Mouse (Mus musculus) midbrain, embryonic 15.5 days (tissue): ENCODE data around the gene Rnf111. TPM values are rescaled to one million over a fixed set of nuclear protein-coding genes. Genes with fewer than 3 reads are reported as not detected.
A peak's percentile ranks its signal among the peaks of the same experiment; 100 is the strongest.

ENCODE experiments used
- ATAC-seq: fragments of 200-750 bp; cut with Nextera tagmentation; replicated peaks from 2 replicates; pipeline ENCODE4 v1.8.0; 2017; ENCODE audit warnings: moderate TSS enrichment
- H3K27ac ChIP-seq: fragments of 300-500 bp; sonication (generic); 2 replicates; pipeline ENCODE4 v1.5.1; 2015; ENCODE audit warnings: mild to moderate bottlenecking, inconsistent platforms
- H3K27me3 ChIP-seq: fragments of 300-500 bp; sonication (generic); replicated peaks from 2 replicates; pipeline ENCODE4 v1.6.1; 2015; ENCODE audit warnings: inconsistent platforms
- H3K36me3 ChIP-seq: fragments of 300-500 bp; sonication (generic); replicated peaks from 2 replicates; pipeline ENCODE4 v1.6.1; 2015; ENCODE audit warnings: inconsistent platforms
- H3K4me1 ChIP-seq: fragments of 300-500 bp; sonication (generic); 2 replicates; pipeline ENCODE4 v1.6.1; 2015; ENCODE audit warnings: inconsistent platforms
- H3K4me2 ChIP-seq: fragments of 300-500 bp; sonication (generic); 2 replicates; pipeline ENCODE4 v1.6.1; 2015; ENCODE audit warnings: inconsistent platforms, mild to moderate bottlenecking, moderate library complexity
- H3K4me3 ChIP-seq: fragments of 300-500 bp; sonication (generic); 2 replicates; pipeline ENCODE4 v1.5.1; 2015; ENCODE audit warnings: mild to moderate bottlenecking, inconsistent platforms
- H3K9ac ChIP-seq: fragments of 300-500 bp; sonication (generic); 2 replicates; pipeline ENCODE4 v1.6.1; 2015; ENCODE audit warnings: mild to moderate bottlenecking, inconsistent platforms
- H3K9me3 ChIP-seq: fragments of 300-500 bp; sonication (generic); 2 replicates; pipeline ENCODE4 v1.6.1; 2016; ENCODE audit warnings: inconsistent platforms
- WGBS: fragments of 180-500 bp; shearing (Covaris S2); methylation state at CpG from one replicate; pipeline ENCODE4 v1.1.7; 2015; ENCODE audit warnings: mixed read lengths; 5-methylcytosine and 5-hydroxymethylcytosine counted together
- polyA plus RNA-seq: library from polyadenylated mRNA; unstranded; fragments of >200 nt; fragmentation: Nextera tagmentation; extraction: Ambion mirVana; gene quantifications from 2 replicates; pipeline ENCODE4 v1.2.1, GENCODE M21; 2015

The Rnf111 gene
- polyA plus RNA-seq, 1 experiment from 2014 or later, result 38.3 TPM

DNA sequence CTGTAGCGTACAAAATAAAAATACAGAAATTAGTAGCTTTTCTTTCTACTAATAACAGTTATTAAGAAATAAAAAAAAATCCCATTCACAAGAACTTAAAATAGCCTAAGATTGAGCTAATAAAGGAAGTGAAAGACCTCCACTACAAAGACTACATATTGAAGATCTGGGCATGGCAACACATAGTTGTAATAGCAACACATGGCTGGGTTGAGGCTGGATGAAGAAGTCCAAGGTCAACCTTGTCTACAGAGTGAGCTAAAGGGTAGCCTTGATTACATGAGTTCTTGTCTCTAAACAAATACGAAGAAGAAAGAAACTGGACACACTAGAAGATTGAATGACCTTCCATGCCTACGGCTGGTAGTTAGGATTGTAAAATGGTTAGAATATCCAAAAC, 20.3 kb upstream of the Rnf111 start:
- Histone ChIP-seq H3K4me2 (no peak overlapping the region), H3K9ac (no peak overlapping the region), H3K36me3 (no peaks in the 10 kb centered on the region), H3K27me3 (no peaks in the 10 kb centered on the region), H3K27ac (no peak overlapping the region), H3K9me3 (no peaks in the 10 kb centered on the region), H3K4me3 (no peak overlapping the region), H3K4me1 (no peaks in the 10 kb centered on the region)
- 94% methylated on average over 3 of the region's 3 CpGs for WGBS
- ATAC-seq, result no peak

DNA sequence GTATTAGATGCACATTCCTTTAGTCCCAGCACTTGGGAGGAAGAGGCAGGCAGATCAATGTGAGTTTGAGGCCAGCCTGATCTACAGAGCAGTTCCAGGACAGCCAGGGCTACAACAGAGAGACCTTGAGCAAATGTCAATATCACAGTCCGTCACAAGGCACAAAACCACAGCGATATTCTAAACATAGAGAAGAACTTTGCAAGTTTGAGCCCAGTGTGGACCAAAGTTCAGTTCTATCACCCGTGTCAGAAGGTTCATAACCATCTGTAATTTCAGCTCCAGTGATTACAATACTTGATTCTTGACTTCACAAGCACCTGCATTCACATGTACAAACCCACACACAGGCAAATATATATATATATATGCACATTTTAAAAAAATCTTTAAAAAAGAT, 17.1 kb upstream of the Rnf111 start:
- Histone ChIP-seq H3K4me3 (no peak overlapping the region), H3K36me3 (no peaks in the 10 kb centered on the region), H3K4me1 (no peaks in the 10 kb centered on the region), H3K27me3 (no peaks in the 10 kb centered on the region), H3K9ac (no peak overlapping the region), H3K27ac (no peak overlapping the region), H3K9me3 (no peaks in the 10 kb centered on the region), H3K4me2 (no peak overlapping the region)
- WGBS, result 79% methylated on average over 3 of the region's 3 CpGs
- ATAC-seq, result no peak

DNA sequence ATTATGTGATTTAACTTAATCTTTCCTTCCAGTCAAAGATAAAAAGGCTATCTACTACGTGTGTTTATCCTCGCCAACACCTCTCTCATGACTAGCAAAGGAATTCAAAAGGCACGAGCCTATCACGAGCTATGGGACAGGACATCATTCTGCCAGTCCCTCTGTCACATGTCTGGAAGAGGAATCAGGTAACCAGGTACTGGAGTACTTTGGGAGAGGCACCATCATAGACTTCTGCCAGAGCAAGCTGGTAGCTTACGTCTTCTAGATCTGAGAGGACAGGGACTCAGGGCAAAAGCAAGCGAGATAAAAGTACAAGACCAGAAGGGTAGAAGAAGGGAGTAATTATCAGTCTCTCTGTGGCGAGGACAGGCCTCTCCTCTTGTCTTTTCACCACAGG, 8.2 kb upstream of the Rnf111 start:
- Histone ChIP-seq H3K9ac (no peak overlapping the region), H3K27ac (no peak overlapping the region), H3K4me2 (no peak overlapping the region), H3K4me1 (no peaks in the 10 kb centered on the region), H3K27me3 (no peaks in the 10 kb centered on the region), H3K36me3 (no peaks in the 10 kb centered on the region), H3K4me3 (no peak overlapping the region), H3K9me3 (no peaks in the 10 kb centered on the region)
- ATAC-seq, result no peak
- WGBS, result 81% methylated on average over 7 of the region's 7 CpGs

DNA sequence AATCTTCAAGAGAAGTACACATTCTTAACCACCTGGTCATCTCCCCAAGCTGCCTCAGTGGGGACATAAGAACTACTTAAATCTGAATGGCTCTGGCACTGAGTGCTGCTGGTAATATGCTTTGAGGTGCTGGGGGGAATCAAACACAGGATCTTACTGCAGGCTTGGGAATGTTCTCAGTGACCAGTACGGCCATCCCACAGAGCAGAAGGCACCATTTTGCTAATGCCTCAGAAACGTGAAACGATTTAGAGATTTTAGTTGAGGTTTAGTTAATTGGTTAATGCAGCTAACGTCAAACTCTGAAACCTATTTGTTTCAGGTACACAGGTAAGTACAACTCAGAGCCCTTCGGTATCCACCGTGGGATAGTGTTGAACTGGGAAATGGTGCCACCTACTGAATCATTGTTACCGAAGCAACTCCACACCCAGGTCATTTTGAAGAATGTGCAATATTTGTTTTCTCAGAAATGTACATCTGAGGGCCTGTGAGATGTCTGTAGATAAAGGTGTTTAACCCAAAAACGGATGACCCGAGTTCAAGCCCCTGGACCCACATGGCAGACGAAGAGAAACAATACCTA, 7.6 kb upstream of the Rnf111 start:
- 69% methylated on average over 10 of the region's 10 CpGs for WGBS
- Histone ChIP-seq H3K4me2 (no peak overlapping the region), H3K9me3 (no peaks in the 10 kb centered on the region), H3K27me3 (no peaks in the 10 kb centered on the region), H3K9ac (no peak overlapping the region), H3K27ac (no peak overlapping the region), H3K36me3 (no peaks in the 10 kb centered on the region), H3K4me3 (no peak overlapping the region), H3K4me1 (no peaks in the 10 kb centered on the region)
- no peak for ATAC-seq

DNA sequence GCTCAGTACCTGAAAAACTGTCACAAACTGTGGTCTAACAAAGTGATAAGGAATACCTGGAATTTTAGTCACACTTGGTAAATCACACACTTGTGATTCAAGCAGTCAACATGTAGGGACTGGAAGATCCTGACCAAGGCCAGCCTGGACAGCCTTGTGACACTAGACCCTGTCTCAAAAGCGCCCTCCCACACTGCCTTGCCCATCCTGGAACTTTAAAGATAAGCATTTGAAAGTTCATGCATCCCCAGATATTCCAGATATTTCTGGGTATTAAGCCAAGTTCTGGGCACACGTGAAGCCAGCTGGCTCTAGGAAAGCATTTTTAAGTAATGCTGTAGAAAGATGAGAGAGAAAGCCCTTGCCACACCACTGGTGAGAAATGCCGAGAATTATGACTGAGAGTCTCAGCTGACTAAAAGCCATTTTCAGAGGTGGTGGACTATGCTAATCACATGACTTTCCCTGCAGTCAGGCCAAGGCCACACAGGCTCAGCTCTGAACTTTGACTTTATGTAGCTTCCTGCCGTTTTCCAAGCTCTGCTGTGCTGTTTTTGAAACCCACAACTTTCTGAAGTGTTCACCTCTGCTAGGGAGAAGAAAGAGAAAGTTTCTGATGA, 6.5 kb upstream of the Rnf111 start:
- Histone ChIP-seq H3K9ac (no peak overlapping the region), H3K4me1 (no peaks in the 10 kb centered on the region), H3K9me3 (no peaks in the 10 kb centered on the region), H3K4me3 (no peak overlapping the region), H3K4me2 (no peak overlapping the region), H3K27ac (no peak overlapping the region), H3K27me3 (no peaks in the 10 kb centered on the region), H3K36me3 (no peaks in the 10 kb centered on the region)
- WGBS, result 81% methylated on average over 4 of the region's 4 CpGs
- ATAC-seq, result no peak

DNA sequence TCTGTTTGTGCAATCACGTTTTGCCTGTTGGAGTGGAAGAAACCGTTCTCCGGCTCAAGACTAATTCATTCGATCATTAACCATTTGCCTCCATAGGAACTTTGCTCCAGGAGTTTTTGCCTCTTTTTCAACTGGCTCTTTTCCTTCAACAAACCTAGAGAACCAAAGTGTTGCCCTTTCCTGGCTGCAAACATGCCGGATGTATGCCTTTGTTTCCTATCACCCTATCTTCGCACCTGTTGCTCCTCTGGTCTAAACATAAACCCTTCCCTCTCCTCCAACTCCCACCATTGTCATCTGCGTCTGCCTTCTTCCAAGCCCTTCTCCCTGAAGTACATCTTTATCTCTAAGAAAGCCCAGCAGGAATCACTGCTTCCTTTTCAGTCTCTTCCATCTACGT, 3.3 kb upstream of the Rnf111 start:
- Histone ChIP-seq H3K27ac (no peak overlapping the region), H3K9me3 (no peaks in the 10 kb centered on the region), H3K4me1 (peaks cover 12% of the 10 kb centered on the region), H3K36me3 (no peaks in the 10 kb centered on the region), H3K9ac (no peak overlapping the region), H3K4me2 (no peak overlapping the region), H3K27me3 (no peaks in the 10 kb centered on the region), H3K4me3 (no peak overlapping the region)
- no peak for ATAC-seq
- 83% methylated on average over 8 of the region's 8 CpGs for WGBS

DNA sequence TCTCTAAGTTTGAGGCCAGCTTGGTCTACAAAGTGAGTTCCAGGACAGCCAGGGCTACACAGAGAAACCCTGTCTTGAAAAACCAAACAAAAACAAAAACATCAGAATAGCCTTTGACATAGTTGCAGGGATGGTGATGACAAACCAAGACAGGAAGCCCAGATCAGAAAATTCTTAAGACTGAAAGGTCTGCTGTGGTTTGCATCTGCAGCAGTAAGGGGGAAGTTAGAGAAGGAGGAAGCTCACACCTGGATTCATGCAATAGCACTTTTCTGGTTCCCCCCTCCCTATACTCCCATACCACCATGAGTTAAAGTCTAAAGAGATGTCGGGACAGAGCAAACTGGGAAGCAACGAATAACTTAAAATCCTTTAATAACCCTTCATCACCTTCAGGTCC, 2.7 kb upstream of the Rnf111 start:
- WGBS, result 70% methylated on average over 2 of the region's 2 CpGs

DNA sequence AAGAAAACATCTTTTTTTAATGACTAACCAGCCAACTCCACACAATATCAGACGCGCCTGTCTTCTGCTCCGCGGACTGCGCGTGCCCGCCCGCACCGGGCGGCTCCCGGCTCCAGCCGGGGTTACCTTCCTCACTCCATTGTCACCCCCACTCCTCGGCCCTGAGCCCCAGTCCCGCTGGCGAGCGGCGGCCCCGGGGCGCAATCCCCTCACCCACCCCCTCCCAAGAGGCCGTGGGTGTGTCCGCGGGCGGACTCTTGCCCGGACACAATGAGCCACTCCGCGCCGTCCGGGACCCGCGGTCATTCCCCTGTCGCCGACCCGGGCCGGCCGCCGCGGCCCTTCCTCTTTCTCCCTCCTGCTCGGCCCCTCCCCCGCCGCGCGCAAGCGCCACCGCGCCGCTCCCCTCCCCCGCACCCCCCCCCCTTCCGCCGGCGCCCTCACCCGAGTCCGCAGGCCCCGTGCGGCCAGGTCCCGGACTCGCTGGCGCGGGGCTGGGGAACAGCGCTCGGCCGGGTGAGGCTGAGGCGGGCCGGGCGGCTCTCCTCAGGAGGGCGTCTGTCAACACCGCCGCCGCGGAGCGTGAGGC, 416 bp downstream of the Rnf111 start:
- no peaks in the 10 kb centered on the region for H3K36me3 ChIP-seq
- H3K9ac ChIP-seq, result peak overlapping the region; percentile 98
- ATAC-seq, result peak; percentile 93
- peak overlapping the region; percentile 58 for H3K4me2 ChIP-seq
- peaks cover 18% of the 10 kb centered on the region for H3K4me1 ChIP-seq
- under 1% methylated on average over 52 of the region's 70 CpGs for WGBS
- peak overlapping the region; percentile 99 for H3K27ac ChIP-seq
- H3K27me3 ChIP-seq, result no peaks in the 10 kb centered on the region
- no peaks in the 10 kb centered on the region for H3K9me3 ChIP-seq
- H3K4me3 ChIP-seq, result peak overlapping the region; percentile 99

More for the DNA sequence above, 2.7 kb upstream of the Rnf111 start:
- ATAC-seq, result no peak
- H3K27me3 ChIP-seq, result no peaks in the 10 kb centered on the region
- H3K4me2 ChIP-seq, result no peak overlapping the region
- no peak overlapping the region for H3K4me3 ChIP-seq
- H3K4me1 ChIP-seq, result peaks cover 18% of the 10 kb centered on the region
- H3K36me3 ChIP-seq, result no peaks in the 10 kb centered on the region
- H3K9me3 ChIP-seq, result no peaks in the 10 kb centered on the region
- no peak overlapping the region for H3K9ac ChIP-seq
- no peak overlapping the region for H3K27ac ChIP-seq

DNA sequence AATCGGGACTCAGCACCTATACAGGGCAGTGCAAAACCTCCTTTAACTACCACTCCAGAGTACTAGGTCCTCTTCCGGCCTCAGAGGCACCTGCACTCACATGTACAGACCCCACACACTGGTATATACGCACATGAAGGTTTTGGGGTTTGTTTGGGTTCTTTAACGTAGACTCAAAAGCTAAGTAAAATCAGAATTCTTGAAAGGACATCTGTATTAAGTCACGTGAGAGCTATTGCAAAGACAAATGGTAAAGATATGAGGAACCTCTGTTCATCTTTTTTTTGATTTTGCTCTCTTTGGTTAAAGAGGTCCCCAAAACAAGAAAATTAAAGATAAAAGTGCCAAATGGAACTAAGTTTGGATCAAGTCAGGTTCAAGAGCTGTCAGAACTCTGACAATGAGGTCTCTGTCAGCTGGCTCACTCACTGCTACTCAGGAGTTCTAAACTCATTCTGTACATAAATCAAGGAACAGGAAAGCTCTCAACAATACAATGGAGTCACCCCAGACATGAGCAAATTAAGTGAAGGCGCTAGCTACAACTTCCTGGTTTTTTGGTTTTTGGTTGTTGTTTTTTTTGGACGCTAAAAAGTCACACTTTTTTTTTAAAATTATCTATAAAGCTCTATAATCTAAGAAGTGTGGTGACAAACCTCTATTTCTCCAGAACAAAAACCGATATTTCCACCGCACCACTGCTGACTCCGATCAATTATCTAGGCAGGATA, 1.1 kb downstream of the Rnf111 start:
- 38% methylated on average over 10 of the region's 10 CpGs for WGBS
- peaks cover 18% of the 10 kb centered on the region for H3K4me1 ChIP-seq
- ATAC-seq, result no peak

DNA sequence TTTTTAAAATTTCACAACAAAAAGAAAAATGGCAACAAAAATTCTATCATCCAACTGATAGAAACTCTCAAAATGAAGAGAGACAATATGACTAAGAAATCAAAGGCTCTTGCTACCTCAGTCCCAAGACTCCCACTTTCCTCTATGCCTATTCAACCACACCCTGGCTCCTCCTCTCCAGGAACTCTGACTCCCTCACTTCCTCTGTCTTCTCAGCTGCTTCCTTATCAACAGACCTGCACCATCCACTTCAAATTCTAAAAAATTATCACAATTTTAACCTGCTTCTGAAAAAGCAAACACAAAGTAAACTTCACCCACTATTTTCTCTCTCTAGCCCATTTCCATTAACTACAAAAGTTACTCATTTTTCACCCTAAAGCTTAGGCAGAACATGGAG, 6.5 kb downstream of the Rnf111 start:
- no peak overlapping the region for H3K9ac ChIP-seq
- ATAC-seq, result no peak
- no peaks in the 10 kb centered on the region for H3K27me3 ChIP-seq
- peaks cover 8% of the 10 kb centered on the region for H3K4me1 ChIP-seq
- H3K4me2 ChIP-seq, result no peak overlapping the region
- H3K27ac ChIP-seq, result no peak overlapping the region
- H3K36me3 ChIP-seq, result no peaks in the 10 kb centered on the region
- H3K9me3 ChIP-seq, result no peaks in the 10 kb centered on the region
- H3K4me3 ChIP-seq, result no peak overlapping the region

More for the DNA sequence above, 1.1 kb downstream of the Rnf111 start:
- Histone ChIP-seq H3K9me3 (no peaks in the 10 kb centered on the region), H3K4me2 (peak overlapping the region; percentile 58), H3K27me3 (no peaks in the 10 kb centered on the region), H3K9ac (peak overlapping the region; percentile 98), H3K36me3 (no peaks in the 10 kb centered on the region), H3K4me3 (peak overlapping the region; percentile 99), H3K27ac (peak overlapping the region; percentile 99)

DNA sequence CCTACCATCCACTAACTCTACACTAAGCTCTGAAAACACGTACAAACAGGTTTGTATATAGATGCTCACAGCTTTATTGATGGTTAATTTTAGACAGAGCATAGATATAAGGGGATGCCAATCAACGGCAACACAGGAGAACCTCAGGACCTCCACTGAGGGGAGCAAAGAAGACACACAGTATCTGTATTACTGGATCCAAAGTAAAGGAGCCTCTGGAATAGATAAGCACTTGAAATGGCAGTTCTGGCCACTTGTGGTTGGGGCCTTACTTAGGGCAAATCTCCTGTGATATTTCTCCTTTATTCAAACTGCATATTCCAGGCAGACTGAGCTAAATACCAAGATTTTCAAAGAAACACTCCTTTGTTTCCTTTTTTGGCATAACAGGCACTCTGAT, 10.5 kb downstream of the Rnf111 start:
- no peak for ATAC-seq
- Histone ChIP-seq H3K4me2 (no peak overlapping the region), H3K27me3 (no peaks in the 10 kb centered on the region), H3K27ac (no peak overlapping the region), H3K9me3 (no peaks in the 10 kb centered on the region), H3K36me3 (no peaks in the 10 kb centered on the region), H3K4me3 (no peak overlapping the region), H3K9ac (no peak overlapping the region), H3K4me1 (no peaks in the 10 kb centered on the region)
- 94% methylated on average over 2 of the region's 2 CpGs for WGBS

DNA sequence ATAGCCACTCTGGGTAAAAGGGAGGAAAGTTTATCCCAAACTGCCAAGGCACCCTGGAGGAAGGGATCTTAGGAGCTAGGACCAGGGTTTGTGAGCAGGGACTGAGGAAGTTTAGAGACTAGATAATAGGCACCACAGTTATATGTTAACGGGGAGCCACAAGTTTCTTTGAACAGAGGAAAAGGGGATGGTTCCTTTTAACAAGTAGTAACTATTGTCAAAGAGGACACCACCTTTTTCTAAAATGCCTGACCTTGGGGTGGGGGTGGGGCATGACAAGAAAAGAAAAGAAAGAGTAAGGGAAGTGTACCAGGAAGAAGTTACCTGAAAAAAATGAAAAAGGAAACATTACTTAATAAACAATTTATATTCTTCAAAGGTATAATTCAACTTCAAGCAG, 12.3 kb downstream of the Rnf111 start:
- Histone ChIP-seq H3K36me3 (no peaks in the 10 kb centered on the region), H3K27ac (no peak overlapping the region), H3K9me3 (no peaks in the 10 kb centered on the region), H3K4me1 (no peaks in the 10 kb centered on the region), H3K4me2 (no peak overlapping the region), H3K27me3 (no peaks in the 10 kb centered on the region), H3K4me3 (no peak overlapping the region), H3K9ac (no peak overlapping the region)
- 92% methylated on average over 1 of the region's 1 CpGs for WGBS
- no peak for ATAC-seq
